Mouse (Mus musculus) bone marrow macrophage, adult 2 months (primary cell): ENCODE data around the gene Arglu1. TPM values are rescaled to one million over a fixed set of nuclear protein-coding genes. Genes with fewer than 3 reads are reported as not detected.
A peak's percentile ranks its signal among the peaks of the same experiment; 100 is the strongest.

Experiments used
- H3K27ac ChIP-seq: 2 replicates; pipeline ENCODE4 v1.5.1; 2012; ENCODE audit warnings: low read depth, low read length; ENCODE audit not compliant: insufficient read depth
- H3K4me1 ChIP-seq: 2 replicates; pipeline ENCODE4 v1.6.1; 2012; ENCODE audit warnings: low read length; ENCODE audit not compliant: control insufficient read depth, insufficient read depth
- H3K4me3 ChIP-seq: 2 replicates; pipeline ENCODE4 v1.5.1; 2012; ENCODE audit warnings: mild to moderate bottlenecking, low read length, moderate library complexity; ENCODE audit not compliant: insufficient read depth
- CTCF ChIP-seq: IDR thresholded peaks from 2 replicates; pipeline ENCODE4 v1.5.1; 2012; ENCODE audit warnings: low read depth, mild to moderate bottlenecking, low read length, moderate library complexity
- POLR2A ChIP-seq: IDR thresholded peaks from 2 replicates; pipeline ENCODE4 v1.6.1; 2012; ENCODE audit warnings: mild to moderate bottlenecking, low read depth, low read length, borderline replicate concordance
- polyA plus RNA-seq: library from polyadenylated mRNA; stranded (reverse); fragments of >200 nt; gene quantifications from 2 replicates; pipeline ENCODE4 v1.2.4, GENCODE M21; 2012; ENCODE audit not compliant: missing spikeins, insufficient read depth, insufficient read length

Gene Arglu1
- polyA plus RNA-seq, 1 experiment, result 81.2 TPM

DNA sequence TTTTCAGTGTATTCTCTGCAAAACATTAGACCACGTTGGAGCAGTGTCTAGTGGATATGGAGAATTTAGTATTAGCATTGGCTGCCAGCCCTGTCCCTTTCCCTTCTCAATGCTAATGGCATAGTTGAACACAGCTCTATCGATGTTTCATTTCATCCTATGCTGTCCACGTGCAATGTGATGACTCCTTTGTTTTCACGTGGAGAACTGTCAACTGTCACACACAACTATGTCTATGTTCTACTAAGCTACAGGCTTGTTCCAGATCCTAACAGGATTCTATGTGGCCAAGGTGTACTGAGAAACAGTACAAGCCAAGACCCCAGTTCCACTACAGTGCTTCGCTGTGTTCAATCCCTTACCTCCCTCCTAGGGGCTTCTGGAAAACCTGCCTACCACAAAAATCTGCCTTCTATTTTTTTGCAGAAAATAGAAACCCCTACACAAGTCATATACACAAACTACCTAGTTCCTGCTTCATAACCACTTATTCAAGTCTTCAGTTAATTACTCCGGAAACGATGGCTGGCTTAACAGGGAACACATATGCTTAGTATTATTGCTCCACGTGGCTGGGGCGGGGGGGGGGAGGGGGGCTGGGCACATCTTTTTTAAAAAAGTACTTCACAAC, 1.4 kb downstream of the Arglu1 start:
- peak overlapping the region; percentile 64 for H3K4me3 ChIP-seq
- H3K4me1 ChIP-seq, result peaks cover 25% of the 10 kb centered on the region
- peak overlapping the region; percentile 73; the same call in 1 of the 2 replicates for H3K27ac ChIP-seq
- TF ChIP-seq CTCF (no peak), POLR2A (no peak)

- Histone ChIP-seq H3K27ac (no peak overlapping the region), H3K4me3 (no peak overlapping the region), H3K4me1 (peaks cover 23% of the 10 kb centered on the region)
- TF ChIP-seq CTCF (no peak), POLR2A (no peak)
Observed at GRCm38 (mm10) chr8:8685517-8685916, 4.8 kb downstream of the Arglu1 start.

GRCm38 (mm10) chr8:8682697-8683096, 7.6 kb downstream of the Arglu1 start:
- TF ChIP-seq POLR2A, result no peak
- no peak for TF ChIP-seq CTCF
- Histone ChIP-seq H3K4me1 (peaks cover 16% of the 10 kb centered on the region), H3K27ac (no peak overlapping the region), H3K4me3 (no peak overlapping the region)

- no peak for TF ChIP-seq POLR2A
- 0 out of 2 replicates have a peak, but pooled peaks have one; percentile 18 for TF ChIP-seq CTCF
- no peaks in the 10 kb centered on the region for H3K4me1 ChIP-seq
Observed at GRCm38 (mm10) chr8:8678236-8678635, 12.1 kb downstream of the Arglu1 start.

GRCm38 (mm10) chr8:8674864-8675263, 15.5 kb downstream of the Arglu1 start:
- no peak for TF ChIP-seq POLR2A
- no peak for TF ChIP-seq CTCF
- H3K4me1 ChIP-seq, result no peaks in the 10 kb centered on the region
- H3K4me3 ChIP-seq, result no peak overlapping the region
- H3K27ac ChIP-seq, result no peak overlapping the region

More at GRCm38 (mm10) chr8:8678236-8678635, 12.1 kb downstream of the Arglu1 start:
- H3K27ac ChIP-seq, result no peak overlapping the region
- H3K4me3 ChIP-seq, result no peak overlapping the region

DNA sequence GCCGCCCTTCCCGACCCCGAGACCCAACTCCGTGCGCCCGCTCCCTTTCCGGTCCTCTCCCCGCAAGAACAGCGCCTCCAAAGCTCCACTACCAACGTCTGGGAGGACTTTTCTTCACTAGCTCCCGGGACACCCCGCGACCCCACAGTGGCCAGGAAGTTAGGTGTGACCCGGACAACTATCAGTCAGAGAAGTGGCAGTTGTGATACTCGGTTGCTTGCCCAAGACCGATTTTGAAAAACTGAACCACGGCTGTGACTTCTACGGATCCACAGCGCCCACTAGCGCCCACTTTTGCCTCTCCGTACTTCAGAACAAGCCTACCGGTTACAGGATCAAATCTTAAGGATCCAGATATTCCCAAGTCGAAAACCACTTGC, 28.6 kb downstream of the Arglu1 start:
- H3K4me1 ChIP-seq, result no peaks in the 10 kb centered on the region
- H3K4me3 ChIP-seq, result peak overlapping the region; percentile 65
- H3K27ac ChIP-seq, result no peak overlapping the region
- TF ChIP-seq POLR2A (no peak), CTCF (peak; percentile 81)

- TF ChIP-seq POLR2A (no peak), CTCF (no peak)
- H3K4me1 ChIP-seq, result no peaks in the 10 kb centered on the region
- peak within 1 kb of the TSS; percentile 65 for H3K4me3 ChIP-seq
- no peak within 1 kb of the TSS for H3K27ac ChIP-seq
Observed at GRCm38 (mm10) chr8:8661103-8661758, 29.1 kb downstream of the Arglu1 start, which contains the start of gene Efnb2. TSS of gene Efnb2 (minus strand) at chr8:8661242.

DNA sequence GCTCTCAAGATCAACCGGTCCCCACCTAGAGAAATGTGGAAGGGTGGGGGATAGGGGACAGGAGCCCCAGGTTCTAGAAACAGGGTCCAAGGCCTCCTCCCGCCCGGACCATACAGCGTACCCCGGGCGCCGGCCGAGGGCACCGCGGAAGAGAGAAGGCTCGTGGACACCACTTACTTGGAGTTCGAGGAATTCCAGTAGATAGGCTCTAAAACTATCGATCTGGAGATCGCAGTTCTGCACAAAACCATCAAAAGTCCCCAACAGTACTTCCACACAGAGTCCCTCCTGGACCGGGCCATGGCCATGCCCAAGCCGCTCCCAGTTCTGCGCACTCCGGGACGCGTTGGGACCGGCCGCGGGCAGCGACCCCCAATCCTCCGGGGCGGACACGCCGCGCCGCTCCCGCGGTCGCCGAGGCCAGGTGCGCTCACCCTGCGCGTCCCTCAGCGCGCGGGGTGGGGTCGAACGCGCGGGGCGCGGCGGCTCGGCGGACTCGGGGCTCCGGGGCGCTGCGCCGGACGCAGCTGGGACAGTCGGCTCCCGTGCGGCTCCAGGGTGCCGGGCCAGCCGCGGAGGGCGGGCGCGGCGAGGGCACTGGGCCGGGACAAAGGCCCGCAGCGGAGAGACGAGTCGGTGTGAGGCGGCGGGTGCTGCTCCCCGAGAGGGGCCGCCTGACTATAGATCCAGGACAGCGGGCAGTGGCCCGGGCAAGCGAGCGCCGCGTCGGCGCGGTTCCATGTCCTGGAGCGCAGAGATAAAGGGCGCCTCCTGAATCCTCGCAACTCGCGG, 29.8 kb downstream of the Arglu1 start:
- TF ChIP-seq POLR2A, result no peak
- no peak for TF ChIP-seq CTCF
- H3K4me1 ChIP-seq, result no peaks in the 10 kb centered on the region
- H3K27ac ChIP-seq, result no peak overlapping the region
- peak overlapping the region; percentile 65 for H3K4me3 ChIP-seq

DNA sequence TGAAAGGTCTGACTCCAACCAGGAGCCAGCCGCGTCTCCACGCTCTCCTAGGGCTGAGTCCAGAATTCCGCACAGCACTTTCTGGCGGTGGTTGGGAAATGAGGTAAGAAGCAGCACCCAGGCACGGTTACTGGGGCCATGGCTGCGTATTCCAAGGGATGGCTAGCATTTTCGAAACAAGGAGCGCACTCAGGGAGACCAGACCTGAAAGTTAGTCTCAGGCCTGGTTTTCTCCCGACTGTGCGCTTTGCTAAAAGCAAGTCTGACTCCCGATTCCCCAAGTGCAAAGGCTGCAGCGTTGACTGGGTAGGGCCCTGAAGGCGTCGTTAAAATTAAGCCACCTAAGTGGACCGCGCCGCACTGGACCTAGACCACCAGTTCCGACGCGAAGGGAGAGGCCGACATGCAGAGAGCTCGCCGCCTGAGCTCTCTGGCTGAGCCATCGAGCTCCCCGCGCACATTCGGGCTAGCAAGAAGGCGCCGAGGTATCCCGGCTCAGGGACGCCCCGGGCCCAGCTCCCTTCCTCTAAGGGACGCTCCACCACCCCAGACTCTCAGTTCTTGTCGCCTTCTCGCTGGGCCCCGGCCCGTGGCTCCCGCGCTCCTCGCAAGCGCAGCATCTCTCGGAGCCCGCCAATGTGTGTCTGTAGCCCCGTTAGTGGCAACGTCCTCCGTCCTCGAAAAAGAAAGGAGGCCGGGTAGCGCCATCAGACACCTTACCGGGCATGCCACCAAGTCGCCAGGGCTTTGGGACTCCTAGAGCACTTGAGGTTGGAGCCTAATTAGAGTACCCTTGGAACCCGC, 30.6 kb downstream of the Arglu1 start:
- TF ChIP-seq CTCF (no peak), POLR2A (no peak)
- no peak overlapping the region for H3K27ac ChIP-seq
- no peaks in the 10 kb centered on the region for H3K4me1 ChIP-seq
- peak overlapping the region; percentile 65 for H3K4me3 ChIP-seq
